Mouse (Mus musculus) ES-E14 (cell line): ENCODE data around the gene Fas.

ENCODE experiments used
- CHD2 ChIP-seq: IDR thresholded peaks from 2 replicates; pipeline ENCODE4 v1.6.1; 2014; ENCODE audit warnings: mild to moderate bottlenecking, low read depth, low read length, inconsistent platforms
- HCFC1 ChIP-seq: IDR thresholded peaks from 2 replicates; pipeline ENCODE4 v1.6.1; 2012; ENCODE audit warnings: low read length, inconsistent platforms, borderline replicate concordance; ENCODE audit not compliant: insufficient read depth
- MAFK ChIP-seq: IDR thresholded peaks from 2 replicates; pipeline ENCODE4 v1.6.1; 2014; ENCODE audit warnings: mild to moderate bottlenecking, low read depth, low read length, inconsistent platforms; ENCODE audit not compliant: insufficient read depth
- ZC3H11A ChIP-seq: IDR thresholded peaks from 2 replicates; pipeline ENCODE4 v1.6.1; 2012; ENCODE audit warnings: low read depth, mild to moderate bottlenecking, inconsistent platforms, low read length, borderline replicate concordance
- ZNF384 ChIP-seq: IDR thresholded peaks from 2 replicates; pipeline ENCODE4 v1.6.1; 2012; ENCODE audit warnings: low read depth, low read length, inconsistent platforms

GRCm38 (mm10) chr19:34278078-34278477 lies 12.4 kb upstream of the Fas start:
- TF ChIP-seq CHD2 (no peak), HCFC1 (no peak), ZNF384 (no peak), MAFK (no peak), ZC3H11A (no peak)
